Mouse (Mus musculus) MEL (cell line): ENCODE measurements at regions not wholly inside any gene's neighbourhood (a gene's known extent, or its start where the extent isn't known, plus 50 kb on each side); places are given as distances from the start of the nearest gene placed in this dataset.

ENCODE experiments used
- DNase-seq: peaks from one replicate; pipeline ENCODE4 v3.0.0; 2011; ENCODE audit warnings: low read depth, low spot score
- H3K27ac ChIP-seq: 2 replicates; pipeline ENCODE4 v1.5.1; 2012; ENCODE audit warnings: low read depth, mild to moderate bottlenecking, control low read depth, low read length, moderate library complexity; ENCODE audit not compliant: control insufficient read depth
- H3K27me3 ChIP-seq, 2 experiments: fragments of 150-350 bp in 1 of 2; sonication (generic) in 1 of 2; 2 replicates each; pipeline ENCODE4 v1.6.1; 2012; ENCODE audit warnings: low read length in 2 of 2, mild to moderate bottlenecking in 2 of 2, improper control_type of control experiment in 1 of 2, moderate library complexity in 1 of 2; ENCODE audit not compliant: insufficient read depth in 2 of 2, control insufficient read depth in 1 of 2
- H3K36me3 ChIP-seq, 2 experiments: 2 replicates each; pipeline ENCODE4 v1.6.1; 2012 to 2014; ENCODE audit warnings: low read length in 2 of 2, improper control_type of control experiment in 1 of 2, inconsistent platforms in 1 of 2, mild to moderate bottlenecking in 1 of 2; ENCODE audit not compliant: insufficient read depth in 2 of 2, control insufficient read depth in 1 of 2
- H3K4me1 ChIP-seq, 2 experiments: fragments of 150-350 bp in 1 of 2; sonication (generic) in 1 of 2; 2 replicates each; pipeline ENCODE4 v1.6.1; 2012; ENCODE audit warnings: low read length in 2 of 2, improper control_type of control experiment in 1 of 2, mild to moderate bottlenecking in 1 of 2; ENCODE audit not compliant: insufficient read depth in 2 of 2, control insufficient read depth in 1 of 2
- H3K4me3 ChIP-seq, 2 experiments: fragments of 150-350 bp in 1 of 2; sonication (generic) in 1 of 2; 2 replicates each; pipeline ENCODE4 v1.5.1; 2012; ENCODE audit warnings: low read depth in 2 of 2, low read length in 2 of 2, mild to moderate bottlenecking in 2 of 2, moderate library complexity in 2 of 2, control low read depth in 1 of 2, improper control_type of control experiment in 1 of 2; ENCODE audit not compliant: control insufficient read depth in 1 of 2, insufficient read depth in 1 of 2
- H3K79me2 ChIP-seq: 2 replicates; pipeline ENCODE4 v1.6.1; 2012; ENCODE audit warnings: mild to moderate bottlenecking, low read length, moderate library complexity; ENCODE audit not compliant: control insufficient read depth, poor library complexity, insufficient read depth
- H3K9ac ChIP-seq: 2 replicates; pipeline ENCODE4 v1.6.1; 2012; ENCODE audit warnings: low read depth, mild to moderate bottlenecking, control low read depth, low read length, moderate library complexity; ENCODE audit not compliant: control insufficient read depth, poor library complexity, severe bottlenecking
- H3K9me3 ChIP-seq: fragments of 150-350 bp; sonication (generic); replicated peaks from 2 replicates; pipeline ENCODE4 v1.6.1; 2012; ENCODE audit warnings: mild to moderate bottlenecking, low read length, improper control_type of control experiment, moderate library complexity; ENCODE audit not compliant: insufficient read depth
- BHLHE40 ChIP-seq: IDR thresholded peaks from 2 replicates; pipeline ENCODE4 v1.6.1; 2012; ENCODE audit warnings: low read depth, mild to moderate bottlenecking, inconsistent platforms, low read length, improper control_type of control experiment, borderline replicate concordance
- CTCF ChIP-seq, 3 experiments: IDR thresholded peaks in 2 of 3; conservative IDR thresholded peaks in 1 of 3; 2 replicates each; pipeline ENCODE4 v1.5.1; 2011 to 2012; ENCODE audit warnings: low read length in 3 of 3, low read depth in 2 of 3, mild to moderate bottlenecking in 2 of 3, improper control_type of control experiment in 1 of 3, inconsistent platforms in 1 of 3, mixed read lengths in 1 of 3, moderate library complexity in 1 of 3; ENCODE audit not compliant: control insufficient read depth in 1 of 3, insufficient read depth in 1 of 3, poor library complexity in 1 of 3, severe bottlenecking in 1 of 3
- GATA1 ChIP-seq: IDR thresholded peaks from 2 replicates; pipeline ENCODE4 v1.6.1; 2011; ENCODE audit warnings: low read depth, low read length, improper control_type of control experiment
- KAT2A ChIP-seq: conservative IDR thresholded peaks from 2 replicates; pipeline ENCODE4 v1.6.1; 2012; ENCODE audit warnings: low read depth, low read length, improper control_type of control experiment, inconsistent platforms
- MAFK ChIP-seq: IDR thresholded peaks from 2 replicates; pipeline ENCODE4 v1.6.1; 2011; ENCODE audit warnings: low read depth, mild to moderate bottlenecking, low read length, improper control_type of control experiment, borderline replicate concordance
- MAX ChIP-seq: IDR thresholded peaks from 2 replicates; pipeline ENCODE4 v1.6.1; 2011; ENCODE audit warnings: low read length, improper control_type of control experiment
- MAZ ChIP-seq: IDR thresholded peaks from 2 replicates; pipeline ENCODE4 v1.6.1; 2012; ENCODE audit warnings: low read depth, mild to moderate bottlenecking, inconsistent platforms, low read length, improper control_type of control experiment
- MXI1 ChIP-seq: IDR thresholded peaks from 2 replicates; pipeline ENCODE4 v1.6.1; 2011; ENCODE audit warnings: mild to moderate bottlenecking, low read depth, low read length, improper control_type of control experiment
- MYB ChIP-seq: IDR thresholded peaks from 2 replicates; pipeline ENCODE4 v1.6.1; 2011; ENCODE audit warnings: mild to moderate bottlenecking, low read depth, low read length, improper control_type of control experiment
- MYC ChIP-seq: IDR thresholded peaks from 2 replicates; pipeline ENCODE4 v1.6.1; 2011; ENCODE audit warnings: low read depth, mild to moderate bottlenecking, low read length, improper control_type of control experiment, moderate library complexity
- NRF1 ChIP-seq: IDR thresholded peaks from 2 replicates; pipeline ENCODE4 v1.6.1; 2014; ENCODE audit warnings: low read depth, mild to moderate bottlenecking, inconsistent platforms, low read length, improper control_type of control experiment, moderate library complexity; ENCODE audit not compliant: poor library complexity, insufficient read depth, severe bottlenecking
- SIN3A ChIP-seq: IDR thresholded peaks from 2 replicates; pipeline ENCODE4 v1.6.1; 2012; ENCODE audit warnings: low read length, improper control_type of control experiment, inconsistent platforms
- TBP ChIP-seq: IDR thresholded peaks from 2 replicates; pipeline ENCODE4 v1.8.0; 2011; ENCODE audit warnings: low read depth, low read length, improper control_type of control experiment
- TCF12 ChIP-seq: IDR thresholded peaks from 2 replicates; pipeline ENCODE4 v1.6.1; 2014; ENCODE audit warnings: low read depth, mild to moderate bottlenecking, inconsistent platforms, low read length, improper control_type of control experiment, moderate library complexity
- USF2 ChIP-seq, 2 experiments: IDR thresholded peaks; 2 replicates each; pipeline ENCODE4 v1.6.1; 2011 to 2012; ENCODE audit warnings: improper control_type of control experiment in 2 of 2, low read length in 2 of 2, borderline replicate concordance in 1 of 2, inconsistent platforms in 1 of 2, low read depth in 1 of 2, mild to moderate bottlenecking in 1 of 2; ENCODE audit not compliant: insufficient read depth in 1 of 2
- ZKSCAN1 ChIP-seq: IDR thresholded peaks from 2 replicates; pipeline ENCODE4 v1.6.1; 2012; ENCODE audit warnings: low read depth, mild to moderate bottlenecking, inconsistent platforms, low read length, improper control_type of control experiment, moderate library complexity
- ZNF384 ChIP-seq: IDR thresholded peaks from 2 replicates; pipeline ENCODE4 v1.6.1; 2012; ENCODE audit warnings: low read depth, mild to moderate bottlenecking, inconsistent platforms, low read length, improper control_type of control experiment

- Histone ChIP-seq H3K4me1 (no peaks in the 10 kb centered on the region), H3K36me3 (no peaks in the 10 kb centered on the region), H3K27me3 (peaks cover 0 to 5% of the 10 kb centered on the region in 2 experiments; a peak in 3 of 4 replicates), H3K9me3 (no peaks in the 10 kb centered on the region), H3K4me3 (no peak overlapping the region), H3K27ac (no peak overlapping the region), H3K79me2 (no peaks in the 10 kb centered on the region), H3K9ac (no peak overlapping the region)
- TF ChIP-seq TCF12 (no peak), USF2 (IDR thresholded peaks at IDR 0.05; ENCODE audit: borderline replicate concordance in 1 of 2, insufficient read depth in 1 of 2, low read depth in 1 of 2, low read length in 2 of 2) (no peak), BHLHE40 (no peak), ZNF384 (no peak), SIN3A (no peak), KAT2A (no peak), MAFK (no peak), TBP (no peak), MYC (no peak), MAX (no peak), MAZ (no peak), MYB (no peak), GATA1 (no peak), MXI1 (no peak)
- no peak for DNase-seq
These were observed 114.3 kb downstream of the Spata18 start for GRCm38 (mm10) chr5:73765466-73765865.

DNA sequence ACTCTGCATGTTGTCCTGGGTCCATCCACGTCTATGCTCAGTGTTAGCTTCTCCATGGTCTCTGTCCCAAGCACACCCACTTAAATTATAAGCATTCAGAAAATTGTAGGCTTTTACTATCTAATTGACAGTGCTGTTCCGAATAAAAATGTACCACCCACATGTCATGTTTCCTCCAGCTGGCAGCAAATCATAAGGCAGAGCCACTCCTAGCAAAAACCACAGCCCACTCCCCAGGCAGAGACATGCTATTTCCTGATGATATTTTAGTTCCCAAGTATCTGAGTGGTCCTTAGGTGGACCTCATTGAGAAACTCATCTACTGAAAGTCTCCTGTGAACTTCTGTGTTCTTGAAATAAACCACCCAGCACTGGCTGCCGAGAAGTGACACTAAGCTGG is 117.1 kb downstream of the Spata18 start:
- Histone ChIP-seq H3K27ac (no peak overlapping the region), H3K4me1 (no peaks in the 10 kb centered on the region), H3K79me2 (no peaks in the 10 kb centered on the region), H3K9me3 (no peaks in the 10 kb centered on the region), H3K36me3 (no peaks in the 10 kb centered on the region), H3K9ac (no peak overlapping the region), H3K4me3 (no peak overlapping the region), H3K27me3 (peaks cover 0 to 7% of the 10 kb centered on the region in 2 experiments; a peak in 3 of 4 replicates)
- TF ChIP-seq ZKSCAN1 = no peak
- TF ChIP-seq MAX = no peak
- TF ChIP-seq CTCF (IDR thresholded peaks at IDR 0.05 in 2 of 3, conservative IDR thresholded peaks at IDR 0.05 in 1 of 3; ENCODE audit: control insufficient read depth in 1 of 3, insufficient read depth in 1 of 3, low read depth in 2 of 3, low read length in 3 of 3, poor library complexity in 1 of 3, severe bottlenecking in 1 of 3) = no peak
- no peak for TF ChIP-seq NRF1
- DNase-seq = no peak
